Mouse (Mus musculus) olfactory bulb, adult 2 months (tissue): Measurements from ENCODE around the gene Smarca4.

ENCODE experiments used
- CTCF ChIP-seq: fragments of 200-500 bp; IDR thresholded peaks from 2 replicates; pipeline ENCODE4 v1.5.1; 2012; ENCODE audit warnings: low read depth, mild to moderate bottlenecking, low read length, moderate library complexity; ENCODE audit not compliant: insufficient read depth
- POLR2A ChIP-seq: fragments of 200-500 bp; IDR thresholded peaks from 2 replicates; pipeline ENCODE4 v1.6.1; 2012; ENCODE audit warnings: mild to moderate bottlenecking, low read depth, low read length, moderate library complexity; ENCODE audit not compliant: insufficient read depth

- TF ChIP-seq POLR2A (no peak), CTCF (no peak)
Observed at GRCm38 (mm10) chr9:21668946-21669345, 53.0 kb downstream of the Smarca4 start.
